Mouse (Mus musculus): ENCODE results near the gene Atg10. TPM values are rescaled to one million over a fixed set of nuclear protein-coding genes. Genes with fewer than 3 reads are reported as not detected.
"Not testable (repeated sequence)": the region's sequence is repeated elsewhere in the genome, so short reads cannot be mapped to it uniquely, and the experiment has no call there.

The Atg10 gene
- 14.1 and 15.9 TPM in 2 replicates for polyA plus RNA-seq (2015; fragmentation: Nextera tagmentation; extraction: Ambion mirVana)

- H3K4me3 ChIP-seq (replicated peaks): peak within 1 kb of the TSS; percentile 74
- peak within 1 kb of the TSS; percentile 65 for H3K4me2 ChIP-seq
- H3K9me3 ChIP-seq (replicated peaks): no peaks in the 10 kb centered on the region
- H3K4me1 ChIP-seq: peaks cover 11% of the 10 kb centered on the region
- H3K27ac ChIP-seq (replicated peaks): peak within 1 kb of the TSS; percentile 96
- H3K9ac ChIP-seq (replicated peaks): peak within 1 kb of the TSS; percentile 83
- H3K36me3 ChIP-seq: no peaks in the 10 kb centered on the region
- peak; percentile 98 for ATAC-seq (ENCODE audit: low FRiP score)
- 1% methylated on average over 51 of the region's 55 CpGs for WGBS
- H3K27me3 ChIP-seq (replicated peaks): no peaks in the 10 kb centered on the region
Measured at GRCm38 (mm10) chr13:91223587-91224437, at the start of gene Atg10. TSS of gene Atg10 (minus strand) at chr13:91223968.

- Histone ChIP-seq H3K9ac (replicated peaks) (no peak overlapping the region), H3K36me3 (no peaks in the 10 kb centered on the region), H3K4me3 (replicated peaks) (no peak overlapping the region), H3K4me2 (no peak overlapping the region), H3K9me3 (replicated peaks) (no peaks in the 10 kb centered on the region), H3K27ac (replicated peaks) (no peak overlapping the region), H3K27me3 (replicated peaks) (no peaks in the 10 kb centered on the region), H3K4me1 (no peaks in the 10 kb centered on the region)
- WGBS: 87% methylated on average over 3 of the region's 3 CpGs
- no peak for ATAC-seq (ENCODE audit: low FRiP score)
Measured at GRCm38 (mm10) chr13:91252406-91252805, 28.6 kb upstream of the Atg10 start.

GRCm38 (mm10) chr13:91251636-91252035, 27.9 kb upstream of the Atg10 start:
- 29% methylated on average over 1 of the region's 1 CpGs for WGBS
- Histone ChIP-seq H3K9me3 (replicated peaks) (no peaks in the 10 kb centered on the region), H3K27me3 (replicated peaks) (no peaks in the 10 kb centered on the region), H3K4me2 (no peak overlapping the region), H3K9ac (replicated peaks) (no peak overlapping the region), H3K36me3 (no peaks in the 10 kb centered on the region), H3K27ac (replicated peaks) (no peak overlapping the region), H3K4me1 (no peaks in the 10 kb centered on the region), H3K4me3 (replicated peaks) (no peak overlapping the region)
- no peak for ATAC-seq (ENCODE audit: low FRiP score)

GRCm38 (mm10) chr13:91250050-91250449, 26.3 kb upstream of the Atg10 start:
- not testable (repeated sequence) for H3K4me2 ChIP-seq; ATAC-seq (ENCODE audit: low FRiP score); H3K9me3 ChIP-seq (replicated peaks); H3K4me3 ChIP-seq (replicated peaks); H3K4me1 ChIP-seq; H3K36me3 ChIP-seq; H3K27ac ChIP-seq (replicated peaks); H3K9ac ChIP-seq (replicated peaks); H3K27me3 ChIP-seq (replicated peaks)
- 95% methylated on average over 2 of the region's 2 CpGs for WGBS

GRCm38 (mm10) chr13:91246472-91246871, 22.7 kb upstream of the Atg10 start:
- Histone ChIP-seq H3K9ac (replicated peaks) (no peak overlapping the region), H3K4me1 (no peaks in the 10 kb centered on the region), H3K4me2 (no peak overlapping the region), H3K9me3 (replicated peaks) (no peaks in the 10 kb centered on the region), H3K27me3 (replicated peaks) (no peaks in the 10 kb centered on the region), H3K27ac (replicated peaks) (no peak overlapping the region), H3K4me3 (replicated peaks) (no peak overlapping the region), H3K36me3 (no peaks in the 10 kb centered on the region)
- no peak for ATAC-seq (ENCODE audit: low FRiP score)
- 59% methylated on average over 2 of the region's 2 CpGs for WGBS

- H3K36me3 ChIP-seq: no peaks in the 10 kb centered on the region
- no peaks in the 10 kb centered on the region for H3K4me1 ChIP-seq
- no peak overlapping the region for H3K4me2 ChIP-seq
- H3K27me3 ChIP-seq (replicated peaks): no peaks in the 10 kb centered on the region
- no peak for ATAC-seq (ENCODE audit: low FRiP score)
- no peak overlapping the region for H3K9ac ChIP-seq (replicated peaks)
- H3K27ac ChIP-seq (replicated peaks): no peak overlapping the region
- WGBS: 85% methylated on average over 3 of the region's 3 CpGs
- H3K9me3 ChIP-seq (replicated peaks): no peaks in the 10 kb centered on the region
- no peak overlapping the region for H3K4me3 ChIP-seq (replicated peaks)
Measured at GRCm38 (mm10) chr13:91237976-91238375, 14.2 kb upstream of the Atg10 start.

- no peak overlapping the region for H3K4me3 ChIP-seq (replicated peaks)
- no peak overlapping the region for H3K27ac ChIP-seq (replicated peaks)
- no peaks in the 10 kb centered on the region for H3K4me1 ChIP-seq
- 87% methylated on average over 2 of the region's 2 CpGs for WGBS
- no peak overlapping the region for H3K9ac ChIP-seq (replicated peaks)
- no peak overlapping the region for H3K4me2 ChIP-seq
- ATAC-seq (ENCODE audit: low FRiP score): no peak
- H3K36me3 ChIP-seq: no peaks in the 10 kb centered on the region
- no peaks in the 10 kb centered on the region for H3K27me3 ChIP-seq (replicated peaks)
- H3K9me3 ChIP-seq (replicated peaks): no peaks in the 10 kb centered on the region
Measured at GRCm38 (mm10) chr13:91236884-91237283, 13.1 kb upstream of the Atg10 start.

GRCm38 (mm10) chr13:91224438-91224814, 658 bp upstream of the Atg10 start:
- ATAC-seq (ENCODE audit: low FRiP score): no peak
- Histone ChIP-seq H3K9ac (replicated peaks) (peak overlapping the region; percentile 83), H3K9me3 (replicated peaks) (no peaks in the 10 kb centered on the region), H3K27me3 (replicated peaks) (no peaks in the 10 kb centered on the region), H3K4me3 (replicated peaks) (peak overlapping the region; percentile 74), H3K27ac (replicated peaks) (peak overlapping the region; percentile 96), H3K4me2 (peak overlapping the region; percentile 65), H3K4me1 (peaks cover 11% of the 10 kb centered on the region), H3K36me3 (no peaks in the 10 kb centered on the region)
- 76% methylated on average over 2 of the region's 2 CpGs for WGBS

GRCm38 (mm10) chr13:91223063-91223462, 705 bp downstream of the Atg10 start:
- H3K4me2 ChIP-seq: peak overlapping the region; percentile 65
- H3K4me3 ChIP-seq (replicated peaks): peak overlapping the region; percentile 74
- no peaks in the 10 kb centered on the region for H3K27me3 ChIP-seq (replicated peaks)
- H3K9ac ChIP-seq (replicated peaks): peak overlapping the region; percentile 83
- peaks cover 11% of the 10 kb centered on the region for H3K4me1 ChIP-seq
- ATAC-seq (ENCODE audit: low FRiP score): peak; percentile 33; the same call in 1 of the 2 replicates
- no peaks in the 10 kb centered on the region for H3K36me3 ChIP-seq
- WGBS: 13% methylated on average over 1 of the region's 1 CpGs
- peak overlapping the region; percentile 96 for H3K27ac ChIP-seq (replicated peaks)
- no peaks in the 10 kb centered on the region for H3K9me3 ChIP-seq (replicated peaks)

GRCm38 (mm10) chr13:91221696-91222095, 2.1 kb downstream of the Atg10 start:
- Histone ChIP-seq H3K27me3 (replicated peaks) (no peaks in the 10 kb centered on the region), H3K4me2 (no peak overlapping the region), H3K4me1 (peaks cover 11% of the 10 kb centered on the region), H3K9ac (replicated peaks) (no peak overlapping the region), H3K4me3 (replicated peaks) (no peak overlapping the region), H3K27ac (replicated peaks) (no peak overlapping the region), H3K9me3 (replicated peaks) (no peaks in the 10 kb centered on the region), H3K36me3 (no peaks in the 10 kb centered on the region)
- ATAC-seq (ENCODE audit: low FRiP score): no peak
- WGBS: 69% methylated on average over 4 of the region's 4 CpGs

GRCm38 (mm10) chr13:91217691-91218090, 6.1 kb downstream of the Atg10 start:
- WGBS: 96% methylated on average over 2 of the region's 2 CpGs
- no peak overlapping the region for H3K9ac ChIP-seq (replicated peaks)
- H3K27ac ChIP-seq (replicated peaks): no peak overlapping the region
- no peaks in the 10 kb centered on the region for H3K9me3 ChIP-seq (replicated peaks)
- H3K27me3 ChIP-seq (replicated peaks): no peaks in the 10 kb centered on the region
- H3K4me2 ChIP-seq: no peak overlapping the region
- H3K4me1 ChIP-seq: no peaks in the 10 kb centered on the region
- ATAC-seq (ENCODE audit: low FRiP score): no peak
- no peaks in the 10 kb centered on the region for H3K36me3 ChIP-seq
- no peak overlapping the region for H3K4me3 ChIP-seq (replicated peaks)

GRCm38 (mm10) chr13:91216656-91217205, 7.0 kb downstream of the Atg10 start:
- Histone ChIP-seq H3K27me3 (replicated peaks) (no peaks in the 10 kb centered on the region), H3K4me1 (no peaks in the 10 kb centered on the region), H3K9ac (replicated peaks) (no peak overlapping the region), H3K27ac (replicated peaks) (no peak overlapping the region), H3K36me3 (no peaks in the 10 kb centered on the region), H3K4me3 (replicated peaks) (no peak overlapping the region), H3K4me2 (no peak overlapping the region), H3K9me3 (replicated peaks) (no peaks in the 10 kb centered on the region)
- no peak for ATAC-seq (ENCODE audit: low FRiP score)
- WGBS: 92% methylated on average over 3 of the region's 3 CpGs

Data from neural tube, embryonic 15.5 days (tissue).